Comparison of ENCODE assay signal across 10 mouse cellular contexts in genomic region chr5:36041756-36042155, GRCm38 (mm10).
DNase-seq lines count a peak whose midpoint lies in the region; ATAC-seq and TF ChIP-seq lines count a peak whose summit lies in the region.
"Had no signal": no experiment of that assay in that cellular context is flagged by ENCODE, and none has a peak within 500 bp of the region (broad histone marks: within the 10 kb centered on the region; RNA-seq: fewer than 3 reads in every experiment).

No protein-coding gene starts in this region.

- no peak overlapping the region for H3K4me2 ChIP-seq in intestine, embryonic 14.5 days (ENCODE audit: low read length)
- H3K4me2 ChIP-seq in intestine, postnatal 0 days (replicated peaks; ENCODE audit: low read depth), result no peak overlapping the region
- no peak overlapping the region for H3K4me2 ChIP-seq in embryonic facial prominence, embryonic 13.5 days
- no peak overlapping the region for H3K4me2 ChIP-seq in midbrain, embryonic 16.5 days (ENCODE audit: low read length)
- H3K4me2 ChIP-seq: liver, embryonic 15.5 days had no signal

- H3K4me3 ChIP-seq in intestine, embryonic 14.5 days (ENCODE audit: low read depth, low read length), result no peak overlapping the region
- H3K4me3 ChIP-seq in intestine, postnatal 0 days (ENCODE audit: low read depth, low read length), result no peak overlapping the region
- H3K4me3 ChIP-seq in embryonic facial prominence, embryonic 13.5 days, result no peak overlapping the region
- no peak overlapping the region for H3K4me3 ChIP-seq in midbrain, embryonic 16.5 days (ENCODE audit: low read depth, low read length)
- H3K4me3 ChIP-seq: liver, embryonic 15.5 days had no signal

- DNase-seq in intestine, embryonic 14.5 days (ENCODE audit: low spot score), result no peak
- peak; percentile 6 for DNase-seq in 416B (ENCODE audit: low read depth)
- no peak for DNase-seq in urinary bladder, postnatal 4 days (ENCODE audit: low spot score in 2 of 2)
- no peak for DNase-seq in spleen, postnatal 14 days (ENCODE audit: low spot score in 2 of 2)
- DNase-seq: right cerebral cortex, postnatal 4 days; thymus, adult 2 months had no signal

- no peak for TF ChIP-seq CTCF in intestine, postnatal 0 days (IDR thresholded peaks at IDR 0.05; ENCODE audit: low read depth)

- H3K27me3 ChIP-seq in intestine, embryonic 14.5 days (replicated peaks; ENCODE audit: control insufficient read depth, insufficient read depth, low read length), result no peaks in the 10 kb centered on the region
- no peaks in the 10 kb centered on the region for H3K27me3 ChIP-seq in intestine, postnatal 0 days (replicated peaks; ENCODE audit: control insufficient read depth, insufficient read depth, low read length)
- H3K27me3 ChIP-seq in embryonic facial prominence, embryonic 13.5 days, result no peaks in the 10 kb centered on the region
- H3K27me3 ChIP-seq in midbrain, embryonic 16.5 days (ENCODE audit: control insufficient read depth, insufficient read depth, low read depth, low read length), result no peaks in the 10 kb centered on the region
- H3K27me3 ChIP-seq: liver, embryonic 15.5 days had no signal

- no peaks in the 10 kb centered on the region for H3K9me3 ChIP-seq in intestine, embryonic 14.5 days (ENCODE audit: control insufficient read depth, low read length)
- no peaks in the 10 kb centered on the region for H3K9me3 ChIP-seq in intestine, postnatal 0 days (ENCODE audit: control insufficient read depth)
- no peaks in the 10 kb centered on the region for H3K9me3 ChIP-seq in embryonic facial prominence, embryonic 13.5 days
- H3K9me3 ChIP-seq in midbrain, embryonic 16.5 days (replicated peaks; ENCODE audit: control insufficient read depth, low read length, poor library complexity, severe bottlenecking), result no peaks in the 10 kb centered on the region
- H3K9me3 ChIP-seq: liver, embryonic 15.5 days had no signal

- peaks cover 17% of the 10 kb centered on the region for H3K4me1 ChIP-seq in intestine, embryonic 14.5 days (replicated peaks; ENCODE audit: control insufficient read depth, insufficient read depth, low read length)
- H3K4me1 ChIP-seq in intestine, postnatal 0 days (replicated peaks; ENCODE audit: control insufficient read depth, insufficient read depth, low read length), result no peaks in the 10 kb centered on the region
- peaks cover 19% of the 10 kb centered on the region for H3K4me1 ChIP-seq in embryonic facial prominence, embryonic 13.5 days
- peaks cover 6% of the 10 kb centered on the region; the same call in 1 of the 2 replicates for H3K4me1 ChIP-seq in midbrain, embryonic 16.5 days (ENCODE audit: control insufficient read depth, insufficient read depth, low read length)
- H3K4me1 ChIP-seq: liver, embryonic 15.5 days had no signal

- H3K9ac ChIP-seq in intestine, embryonic 14.5 days (ENCODE audit: low read length), result no peak overlapping the region
- no peak overlapping the region for H3K9ac ChIP-seq in intestine, postnatal 0 days (ENCODE audit: low read depth, low read length)
- 0 out of 2 replicates have a peak overlapping the region, but pooled peaks have one; percentile 21 for H3K9ac ChIP-seq in embryonic facial prominence, embryonic 13.5 days
- H3K9ac ChIP-seq in midbrain, embryonic 16.5 days (ENCODE audit: low read depth, low read length), result no peak overlapping the region
- H3K9ac ChIP-seq: liver, embryonic 15.5 days had no signal

- no peak for ATAC-seq in intestine, embryonic 14.5 days (replicated peaks; ENCODE audit: low FRiP score, low TSS enrichment, low read depth)
- ATAC-seq in intestine, postnatal 0 days, result no peak
- no peak for ATAC-seq in embryonic facial prominence, embryonic 13.5 days (ENCODE audit: insufficient number of reproducible peaks, insufficient read depth, low FRiP score, low TSS enrichment, low read depth)
- peak; percentile 29; the same call in 1 of the 2 replicates for ATAC-seq in midbrain, embryonic 16.5 days

- WGBS in intestine, embryonic 14.5 days, result 91% methylated on average over 6 of the region's 6 CpGs
- 80% methylated on average over 6 of the region's 6 CpGs for WGBS in intestine, postnatal 0 days
- WGBS in embryonic facial prominence, embryonic 13.5 days, result 82% methylated on average over 6 of the region's 6 CpGs
- 92% methylated on average over 6 of the region's 6 CpGs for WGBS in midbrain, embryonic 16.5 days

- H3K27ac ChIP-seq in intestine, embryonic 14.5 days (ENCODE audit: low read depth), result peak overlapping the region; percentile 49; the same call in 1 of the 2 replicates
- no peak overlapping the region for H3K27ac ChIP-seq in intestine, postnatal 0 days (ENCODE audit: low read depth, low read length)
- peak overlapping the region; percentile 58; the same call in 1 of the 2 replicates for H3K27ac ChIP-seq in embryonic facial prominence, embryonic 13.5 days
- H3K27ac ChIP-seq in midbrain, embryonic 16.5 days (ENCODE audit: low read length), result peak overlapping the region; percentile 63; the same call in 1 of the 2 replicates
- H3K27ac ChIP-seq: liver, embryonic 15.5 days had no signal

- H3K36me3 ChIP-seq in intestine, embryonic 14.5 days (ENCODE audit: control insufficient read depth, insufficient read depth, low read length), result peaks cover 5% of the 10 kb centered on the region; the same call in 1 of the 2 replicates
- no peaks in the 10 kb centered on the region for H3K36me3 ChIP-seq in intestine, postnatal 0 days (ENCODE audit: control insufficient read depth, insufficient read depth)
- peaks cover 13% of the 10 kb centered on the region for H3K36me3 ChIP-seq in embryonic facial prominence, embryonic 13.5 days
- H3K36me3 ChIP-seq in midbrain, embryonic 16.5 days (ENCODE audit: control insufficient read depth, insufficient read depth, low read length), result no peaks in the 10 kb centered on the region
- H3K36me3 ChIP-seq: liver, embryonic 15.5 days had no signal
